Mouse (Mus musculus) thymus, postnatal 0 days (tissue): ENCODE results near the gene Adss. TPM values are rescaled to one million over a fixed set of nuclear protein-coding genes. Genes with fewer than 3 reads are reported as not detected.

ENCODE experiments used
- DNase-seq: peaks from one replicate; pipeline ENCODE4 v3.0.0-alpha.2; 2015; ENCODE audit warnings: low spot score
- polyA plus RNA-seq: library from polyadenylated mRNA; unstranded; fragments of >200 nt; fragmentation: Nextera tagmentation; extraction: Ambion mirVana; gene quantifications from 2 replicates; pipeline ENCODE4 v1.2.1, GENCODE M21; 2015

Gene Adss
- polyA plus RNA-seq, 1 experiment from 2014 or later, result 57.9 TPM

- no peak for DNase-seq
Observed at GRCm38 (mm10) chr1:177729043-177730024, 67.0 kb downstream of the Adss start, which contains the start of gene 1700016C15Rik. 1700016C15Rik (plus strand) TSS chr1:177729814.

GRCm38 (mm10) chr1:177727883-177728525 is 68.3 kb downstream of the Adss start:
- no peak for DNase-seq

GRCm38 (mm10) chr1:177726870-177727269 is 69.4 kb downstream of the Adss start:
- DNase-seq, result no peak

- DNase-seq, result no peak
Observed at GRCm38 (mm10) chr1:177723786-177724185, 72.5 kb downstream of the Adss start.

GRCm38 (mm10) chr1:177719029-177719427 is 77.3 kb downstream of the Adss start:
- DNase-seq, result no peak

GRCm38 (mm10) chr1:177718340-177719028 is 77.8 kb downstream of the Adss start:
- DNase-seq, result no peak

- DNase-seq, result no peak
Observed at GRCm38 (mm10) chr1:177717057-177717835, 79.1 kb downstream of the Adss start.

GRCm38 (mm10) chr1:177716448-177716847 is 79.9 kb downstream of the Adss start:
- DNase-seq, result no peak

- DNase-seq, result no peak
Observed at GRCm38 (mm10) chr1:177714397-177715012, 81.8 kb downstream of the Adss start.

- DNase-seq, result no peak
Observed at GRCm38 (mm10) chr1:177713635-177714396, 82.5 kb downstream of the Adss start.

Other genes with a start within 250 kb of the Adss start
- 0.28 and 0.49 TPM in 2 replicates for gene 1700016C15Rik, start 66.7 kb downstream of the Adss start, polyA plus RNA-seq
- gene Catspere2, start 186.9 kb upstream of the Adss start, polyA plus RNA-seq, result 0.13 and 0.20 TPM in 2 replicates